Mouse (Mus musculus): ENCODE data around the gene Clec9a. TPM values are rescaled to one million over a fixed set of nuclear protein-coding genes. Genes with fewer than 3 reads are reported as not detected.
A peak's percentile ranks its signal among the peaks of the same experiment; 100 is the strongest.

Gene Clec9a
- total RNA-seq (2012; rRNA removed): not detected in 2 replicates
- not detected for polyA plus RNA-seq (2012; ENCODE audit: insufficient read depth in 1 of 2, insufficient read length in 2 of 2, low read depth in 1 of 2, low replicate concordance in 2 of 2, missing spikeins in 1 of 2)

- Histone ChIP-seq H3K4me3 (ENCODE audit: control insufficient read depth in 1 of 2, insufficient read depth in 1 of 2, low read depth in 2 of 2, low read length in 2 of 2) (no peak within 1 kb of the TSS), H3K79me2 (ENCODE audit: control insufficient read depth, insufficient read depth, low read length, poor library complexity) (no peaks in the 10 kb centered on the region), H3K27me3 (ENCODE audit: control insufficient read depth in 1 of 2, insufficient read depth in 2 of 2, low read length in 2 of 2) (no peaks in the 10 kb centered on the region; a peak in 2 of 4 replicates), H3K4me1 (ENCODE audit: control insufficient read depth in 1 of 2, insufficient read depth in 2 of 2, low read length in 2 of 2) (no peaks in the 10 kb centered on the region), H3K9ac (ENCODE audit: control insufficient read depth, low read depth, low read length, poor library complexity, severe bottlenecking) (no peak within 1 kb of the TSS), H3K9me3 (replicated peaks; ENCODE audit: insufficient read depth, low read length) (no peaks in the 10 kb centered on the region), H3K36me3 (ENCODE audit: control insufficient read depth in 1 of 2, insufficient read depth in 2 of 2, low read length in 2 of 2) (peaks cover 0 to 2% of the 10 kb centered on the region in 2 experiments; a peak in 2 of 4 replicates), H3K27ac (ENCODE audit: control insufficient read depth, low read depth, low read length) (no peak within 1 kb of the TSS)
- no peak for DNase-seq (ENCODE audit: low read depth, low spot score)
- TF ChIP-seq TCF12 (IDR thresholded peaks at IDR 0.05; ENCODE audit: low read depth, low read length): no peak
- no peak for TF ChIP-seq POLR2A (IDR thresholded peaks at IDR 0.05; ENCODE audit: control insufficient read depth in 1 of 2, insufficient read depth in 1 of 2, low read depth in 1 of 2, low read length in 2 of 2, poor library complexity in 1 of 2)
- TF ChIP-seq ZKSCAN1 (IDR thresholded peaks at IDR 0.05; ENCODE audit: low read depth, low read length): no peak
- no peak for TF ChIP-seq ELF1 (IDR thresholded peaks at IDR 0.05; ENCODE audit: low read depth, low read length)
- TF ChIP-seq GATA1 (IDR thresholded peaks at IDR 0.05; ENCODE audit: low read depth, low read length): no peak
- no peak for TF ChIP-seq E2F4 (IDR thresholded peaks at IDR 0.05; ENCODE audit: borderline replicate concordance, low read depth, low read length)
- no peak for TF ChIP-seq ZC3H11A (IDR thresholded peaks at IDR 0.05; ENCODE audit: low read depth, low read length)
- no peak for TF ChIP-seq MAX (IDR thresholded peaks at IDR 0.05; ENCODE audit: low read length)
- no peak for TF ChIP-seq CHD2 (IDR thresholded peaks at IDR 0.05; ENCODE audit: low read length)
- no peak for TF ChIP-seq JUND (IDR thresholded peaks at IDR 0.05; ENCODE audit: low read depth, low read length)
- no peak for TF ChIP-seq POLR2AphosphoS5 (IDR thresholded peaks at IDR 0.05; ENCODE audit: borderline replicate concordance, low read depth, low read length)
- TF ChIP-seq MXI1 (IDR thresholded peaks at IDR 0.05; ENCODE audit: low read depth, low read length): no peak
- TF ChIP-seq SIN3A (IDR thresholded peaks at IDR 0.05; ENCODE audit: low read length): no peak
- TF ChIP-seq USF1 (IDR thresholded peaks at IDR 0.05; ENCODE audit: low read depth, low read length): no peak
- TF ChIP-seq NELFE (IDR thresholded peaks at IDR 0.05; ENCODE audit: low read depth, low read length): no peak
These were observed at the start of gene Clec9a for GRCm38 (mm10) chr6:129408562-129408961. Gene Clec9a, plus strand, starts transcription at chr6:129408862.

GRCm38 (mm10) chr6:129359515-129359914 lies 49.1 kb upstream of the Clec9a start:
- no peaks in the 10 kb centered on the region for H3K79me2 ChIP-seq (ENCODE audit: control insufficient read depth, insufficient read depth, low read length, poor library complexity)
- H3K36me3 ChIP-seq (ENCODE audit: control insufficient read depth in 1 of 2, insufficient read depth in 2 of 2, low read length in 2 of 2): no peaks in the 10 kb centered on the region
- H3K27ac ChIP-seq (ENCODE audit: control insufficient read depth, low read depth, low read length): no peak overlapping the region
- peak; percentile 7 for DNase-seq (ENCODE audit: low read depth, low spot score)
- no peaks in the 10 kb centered on the region for H3K4me1 ChIP-seq (ENCODE audit: control insufficient read depth in 1 of 2, insufficient read depth in 2 of 2, low read length in 2 of 2)
- H3K4me3 ChIP-seq (ENCODE audit: control insufficient read depth in 1 of 2, insufficient read depth in 1 of 2, low read depth in 2 of 2, low read length in 2 of 2): no peak overlapping the region
- TF ChIP-seq MEF2A (IDR thresholded peaks at IDR 0.05; ENCODE audit: extremely low read depth, insufficient replicate concordance, low read depth, low read length, poor library complexity, severe bottlenecking) (no peak), ZNF384 (IDR thresholded peaks at IDR 0.05; ENCODE audit: low read depth, low read length) (peak; percentile 53; the same call in 1 of the 2 replicates), EP300 (IDR thresholded peaks at IDR 0.05; ENCODE audit: low read depth in 1 of 2, low read length in 2 of 2) (no peak)
- no peak overlapping the region for H3K9ac ChIP-seq (ENCODE audit: control insufficient read depth, low read depth, low read length, poor library complexity, severe bottlenecking)
- peaks cover 0 to 2% of the 10 kb centered on the region in 2 experiments; a peak in 2 of 4 replicates for H3K27me3 ChIP-seq (ENCODE audit: control insufficient read depth in 1 of 2, insufficient read depth in 2 of 2, low read length in 2 of 2)
- no peaks in the 10 kb centered on the region for H3K9me3 ChIP-seq (replicated peaks; ENCODE audit: insufficient read depth, low read length)
